Mouse (Mus musculus): Measurements from ENCODE around the gene Cfap36.

Cfap36 gene

GRCm38 (mm10) chr11:29246883-29247650, at the start of gene Cfap36:
TSS of gene Cfap36 (minus strand) at chr11:29247409.
- peak; percentile 86 for DNase-seq

- DNase-seq: no peak
Measured at GRCm38 (mm10) chr11:29287305-29287704, 40.1 kb upstream of the Cfap36 start.

GRCm38 (mm10) chr11:29286040-29286439, 38.8 kb upstream of the Cfap36 start:
- DNase-seq: no peak

- DNase-seq: no peak
Measured at GRCm38 (mm10) chr11:29274758-29275157, 27.5 kb upstream of the Cfap36 start.

- DNase-seq: no peak
Measured at GRCm38 (mm10) chr11:29267824-29268223, 20.6 kb upstream of the Cfap36 start.

- no peak for DNase-seq
Measured at GRCm38 (mm10) chr11:29254643-29255042, 7.4 kb upstream of the Cfap36 start.

GRCm38 (mm10) chr11:29248386-29248785, 1.2 kb upstream of the Cfap36 start:
- no peak for DNase-seq

GRCm38 (mm10) chr11:29247725-29248124, 516 bp upstream of the Cfap36 start:
- DNase-seq: no peak

GRCm38 (mm10) chr11:29245988-29246387, 1.2 kb downstream of the Cfap36 start:
- DNase-seq: no peak

GRCm38 (mm10) chr11:29241961-29242360, 5.2 kb downstream of the Cfap36 start:
- DNase-seq: no peak

GRCm38 (mm10) chr11:29239353-29239752, 7.9 kb downstream of the Cfap36 start:
- DNase-seq: no peak

GRCm38 (mm10) chr11:29238551-29238950, 8.7 kb downstream of the Cfap36 start:
- DNase-seq: no peak

- DNase-seq: no peak
Measured at GRCm38 (mm10) chr11:29238047-29238446, 9.2 kb downstream of the Cfap36 start.

- DNase-seq: no peak
Measured at GRCm38 (mm10) chr11:29237364-29237763, 9.8 kb downstream of the Cfap36 start.

GRCm38 (mm10) chr11:29233569-29233968, 13.6 kb downstream of the Cfap36 start:
- no peak for DNase-seq

GRCm38 (mm10) chr11:29228957-29229356, 18.3 kb downstream of the Cfap36 start:
- DNase-seq: no peak

- DNase-seq: no peak
Measured at GRCm38 (mm10) chr11:29224754-29225153, 22.5 kb downstream of the Cfap36 start.

GRCm38 (mm10) chr11:29222310-29222709, 24.9 kb downstream of the Cfap36 start:
- DNase-seq: no peak

- no peak for DNase-seq
Measured at GRCm38 (mm10) chr11:29219055-29219454, 28.2 kb downstream of the Cfap36 start.

GRCm38 (mm10) chr11:29216196-29216595, 31.0 kb downstream of the Cfap36 start:
- DNase-seq: no peak

GRCm38 (mm10) chr11:29209774-29210173, 37.4 kb downstream of the Cfap36 start:
- no peak for DNase-seq

GRCm38 (mm10) chr11:29203653-29204052, 43.6 kb downstream of the Cfap36 start:
- no peak for DNase-seq

- DNase-seq: no peak
Measured at GRCm38 (mm10) chr11:29188981-29189380, 58.2 kb downstream of the Cfap36 start.

- DNase-seq: no peak
Measured at GRCm38 (mm10) chr11:29181751-29182150, 65.5 kb downstream of the Cfap36 start.

- no peak for DNase-seq
Measured at GRCm38 (mm10) chr11:29180657-29181056, 66.6 kb downstream of the Cfap36 start.
